Mouse (Mus musculus): ENCODE results near the gene Samd7. TPM values are rescaled to one million over a fixed set of nuclear protein-coding genes. Genes with fewer than 3 reads are reported as not detected.

The Samd7 gene
- polyA plus RNA-seq, 1 experiment from 2014 or later: not detected

DNA sequence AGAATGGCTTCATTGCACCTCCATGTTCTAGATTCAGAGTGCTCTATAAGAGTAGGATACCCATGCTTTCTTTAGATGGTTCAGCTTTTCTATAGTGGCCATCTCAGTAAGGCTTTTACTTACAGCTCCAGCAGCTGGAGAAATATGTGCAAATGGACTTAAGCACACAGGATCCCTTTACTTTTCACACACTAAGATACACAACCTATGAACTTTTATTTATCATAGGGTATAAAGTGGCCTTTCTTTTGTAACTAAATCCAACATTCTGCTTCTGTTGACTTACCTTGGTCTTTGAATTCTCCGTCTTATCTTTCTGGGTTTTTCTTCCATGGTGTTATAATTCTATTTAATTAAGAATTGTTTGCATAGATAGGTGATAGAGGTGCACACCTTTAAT is 25.5 kb downstream of the Samd7 start:
- Histone ChIP-seq H3K4me2 (no peak overlapping the region), H3K4me1 (ENCODE audit: control insufficient read depth, insufficient read depth, low read length) (no peaks in the 10 kb centered on the region), H3K27ac (ENCODE audit: low read depth, low read length) (no peak overlapping the region), H3K27me3 (ENCODE audit: control insufficient read depth, insufficient read depth, low read length) (no peaks in the 10 kb centered on the region), H3K36me3 (ENCODE audit: control insufficient read depth, insufficient read depth, low read length) (no peaks in the 10 kb centered on the region), H3K9ac (ENCODE audit: low read length) (no peak overlapping the region), H3K4me3 (ENCODE audit: low read depth, low read length) (no peak overlapping the region), H3K9me3 (ENCODE audit: control insufficient read depth, low read length) (no peaks in the 10 kb centered on the region)
- WGBS: 93% methylated on average over 1 of the region's 1 CpGs
- no peak for DNase-seq (ENCODE audit: low spot score, missing footprints)
- no peak for ATAC-seq (ENCODE audit: low FRiP score)

DNA sequence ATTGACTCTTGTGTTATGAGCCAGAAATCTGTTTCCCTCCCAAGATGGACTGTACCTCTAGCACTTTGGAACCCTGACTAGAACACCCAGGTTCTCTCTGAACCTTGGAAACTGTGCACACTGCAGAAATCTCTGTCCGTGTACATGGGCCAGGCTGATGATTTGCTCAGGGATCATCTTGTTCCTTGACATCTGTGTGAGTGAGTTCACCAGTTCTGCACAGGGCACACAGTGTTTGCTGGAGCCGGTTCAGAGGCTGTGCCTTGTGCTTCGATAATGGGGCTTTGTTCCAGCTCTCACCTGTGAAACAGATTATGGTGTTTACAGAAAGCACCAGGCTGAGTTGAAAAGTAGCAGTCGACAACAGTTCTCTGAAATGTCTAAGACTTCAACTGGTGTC is 26.5 kb downstream of the Samd7 start:
- Histone ChIP-seq H3K36me3 (ENCODE audit: control insufficient read depth, insufficient read depth, low read length) (no peaks in the 10 kb centered on the region), H3K4me1 (ENCODE audit: control insufficient read depth, insufficient read depth, low read length) (no peaks in the 10 kb centered on the region), H3K27me3 (ENCODE audit: control insufficient read depth, insufficient read depth, low read length) (no peaks in the 10 kb centered on the region), H3K4me2 (no peak overlapping the region), H3K9me3 (ENCODE audit: control insufficient read depth, low read length) (no peaks in the 10 kb centered on the region), H3K27ac (ENCODE audit: low read depth, low read length) (no peak overlapping the region), H3K4me3 (ENCODE audit: low read depth, low read length) (no peak overlapping the region), H3K9ac (ENCODE audit: low read length) (no peak overlapping the region)
- no peak for ATAC-seq (ENCODE audit: low FRiP score)
- no peak for DNase-seq (ENCODE audit: low spot score, missing footprints)
- WGBS: 74% methylated on average over 4 of the region's 4 CpGs

DNA sequence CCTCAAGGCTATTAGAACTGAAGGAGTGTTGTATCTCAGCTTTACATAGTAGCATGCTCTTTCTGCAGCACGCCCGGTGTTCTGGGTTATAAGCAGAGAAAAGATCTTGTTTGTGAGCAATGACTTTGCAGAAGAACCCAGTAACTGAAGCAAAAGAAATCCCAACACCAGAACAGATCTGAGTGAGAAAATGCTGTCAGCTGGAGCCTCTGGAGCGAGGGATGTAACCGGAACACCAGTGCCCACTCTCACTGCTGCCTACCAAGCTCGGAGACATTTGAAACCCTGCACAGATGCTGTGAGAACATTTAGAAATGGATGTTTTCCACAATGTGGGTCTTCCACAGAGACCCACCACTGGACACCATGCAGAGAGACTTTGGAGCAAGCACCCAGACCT is 28.6 kb downstream of the Samd7 start:
- Histone ChIP-seq H3K9ac (ENCODE audit: low read length) (no peak overlapping the region), H3K4me3 (ENCODE audit: low read depth, low read length) (no peak overlapping the region), H3K36me3 (ENCODE audit: control insufficient read depth, insufficient read depth, low read length) (no peaks in the 10 kb centered on the region), H3K27ac (ENCODE audit: low read depth, low read length) (no peak overlapping the region), H3K27me3 (ENCODE audit: control insufficient read depth, insufficient read depth, low read length) (no peaks in the 10 kb centered on the region), H3K9me3 (ENCODE audit: control insufficient read depth, low read length) (no peaks in the 10 kb centered on the region), H3K4me1 (ENCODE audit: control insufficient read depth, insufficient read depth, low read length) (no peaks in the 10 kb centered on the region), H3K4me2 (no peak overlapping the region)
- DNase-seq (ENCODE audit: low spot score, missing footprints) (no peak), ATAC-seq (ENCODE audit: low FRiP score) (no peak)
- 92% methylated on average over 5 of the region's 5 CpGs for WGBS

DNA sequence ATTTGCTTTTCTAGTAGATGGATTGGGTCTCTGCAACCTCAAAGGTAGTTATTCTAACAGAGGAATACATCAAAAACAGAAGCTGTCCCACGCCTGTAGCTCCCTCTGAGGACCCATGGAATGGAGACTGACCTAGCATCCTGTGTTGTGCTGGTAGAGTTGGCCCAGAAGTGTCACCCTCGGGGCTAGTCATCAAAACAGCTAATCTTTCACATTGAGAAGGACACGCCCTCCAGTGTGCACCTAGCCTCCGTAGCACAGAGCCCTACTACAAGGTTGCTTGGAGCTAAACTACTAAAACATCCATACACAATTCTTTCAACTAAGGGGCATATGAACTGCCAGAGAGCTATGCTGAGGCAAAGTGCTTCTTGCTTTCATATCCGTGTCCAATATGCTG is 31.9 kb downstream of the Samd7 start:
- DNase-seq (ENCODE audit: low spot score, missing footprints) (no peak), ATAC-seq (ENCODE audit: low FRiP score) (no peak)
- H3K36me3 ChIP-seq (ENCODE audit: control insufficient read depth, insufficient read depth, low read length): no peaks in the 10 kb centered on the region
- WGBS: 79% methylated on average over 5 of the region's 5 CpGs
- H3K4me3 ChIP-seq (ENCODE audit: low read depth, low read length): no peak overlapping the region
- no peak overlapping the region for H3K9ac ChIP-seq (ENCODE audit: low read length)
- H3K4me2 ChIP-seq: no peak overlapping the region
- no peaks in the 10 kb centered on the region for H3K27me3 ChIP-seq (ENCODE audit: control insufficient read depth, insufficient read depth, low read length)
- H3K27ac ChIP-seq (ENCODE audit: low read depth, low read length): no peak overlapping the region
- no peaks in the 10 kb centered on the region for H3K9me3 ChIP-seq (ENCODE audit: control insufficient read depth, low read length)
- H3K4me1 ChIP-seq (ENCODE audit: control insufficient read depth, insufficient read depth, low read length): no peaks in the 10 kb centered on the region

DNA sequence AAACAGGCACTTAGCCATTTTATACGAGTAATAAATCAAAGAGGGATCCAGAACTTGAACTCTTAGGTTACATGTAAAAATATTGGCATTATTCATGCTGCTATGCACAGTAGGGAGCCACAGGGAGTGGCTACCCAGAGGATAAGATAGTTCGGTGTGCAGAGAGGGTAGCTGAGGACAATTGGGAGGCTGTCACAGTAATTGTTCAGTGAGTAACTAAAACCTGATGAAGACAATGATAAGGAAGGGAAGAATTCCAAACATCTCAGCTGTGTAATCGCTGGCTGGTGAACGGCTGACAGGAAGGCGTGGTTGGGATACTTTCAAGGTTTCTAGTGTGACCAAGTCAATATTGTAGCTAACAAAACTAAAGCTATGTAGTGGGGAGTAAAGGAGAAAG is 42.4 kb downstream of the Samd7 start:
- no peaks in the 10 kb centered on the region for H3K27me3 ChIP-seq (ENCODE audit: control insufficient read depth, insufficient read depth, low read length)
- H3K36me3 ChIP-seq (ENCODE audit: control insufficient read depth, insufficient read depth, low read length): no peaks in the 10 kb centered on the region
- 23% methylated on average over 5 of the region's 5 CpGs for WGBS
- no peak overlapping the region for H3K9ac ChIP-seq (ENCODE audit: low read length)
- no peak overlapping the region for H3K4me3 ChIP-seq (ENCODE audit: low read depth, low read length)
- DNase-seq (ENCODE audit: low spot score, missing footprints) (peak; percentile 62), ATAC-seq (ENCODE audit: low FRiP score) (no peak)
- no peaks in the 10 kb centered on the region for H3K4me1 ChIP-seq (ENCODE audit: control insufficient read depth, insufficient read depth, low read length)
- H3K4me2 ChIP-seq: no peak overlapping the region
- no peak overlapping the region for H3K27ac ChIP-seq (ENCODE audit: low read depth, low read length)
- no peaks in the 10 kb centered on the region for H3K9me3 ChIP-seq (ENCODE audit: control insufficient read depth, low read length)

DNA sequence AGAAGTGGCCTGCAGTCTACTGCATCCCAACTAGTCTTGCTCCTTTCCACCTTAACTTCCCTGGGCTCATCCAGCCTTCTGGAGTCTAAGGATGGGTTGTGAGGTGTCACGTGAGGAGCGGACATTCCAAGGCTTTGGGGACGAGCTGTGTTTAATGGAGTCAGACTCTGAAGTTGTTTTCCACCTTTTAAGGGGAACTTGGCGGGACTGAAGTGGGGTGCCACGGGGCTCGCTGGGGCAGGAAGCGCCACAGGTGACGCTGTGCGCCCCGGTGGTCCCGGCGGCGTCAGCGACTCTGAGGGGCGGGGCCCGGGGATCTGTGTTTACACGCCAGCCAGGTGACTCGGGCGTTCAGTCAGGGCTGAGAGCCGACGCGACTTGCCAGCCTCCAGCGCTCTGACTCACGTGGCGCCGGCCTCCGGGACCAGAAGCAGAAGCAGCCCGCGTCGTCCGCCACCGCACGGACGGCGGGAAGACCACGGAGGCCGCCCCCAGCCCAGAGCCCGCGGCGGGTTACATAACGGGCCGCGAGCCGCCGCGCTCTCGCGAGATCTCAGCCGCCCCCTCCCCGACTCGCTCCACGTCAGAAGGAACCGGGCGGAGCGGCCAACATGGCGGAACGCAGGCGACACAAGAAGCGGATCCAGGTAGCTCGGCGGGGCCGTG is 46.8 kb downstream of the Samd7 start, which contains the start of gene Sec62:
TSS of gene Sec62 (plus strand) at position 139 of the 666 bp plus-strand sequence.
- WGBS: 0% methylated on average over 60 of the region's 62 CpGs
- H3K9me3 ChIP-seq (ENCODE audit: control insufficient read depth, low read length): no peaks in the 10 kb centered on the region

DNA sequence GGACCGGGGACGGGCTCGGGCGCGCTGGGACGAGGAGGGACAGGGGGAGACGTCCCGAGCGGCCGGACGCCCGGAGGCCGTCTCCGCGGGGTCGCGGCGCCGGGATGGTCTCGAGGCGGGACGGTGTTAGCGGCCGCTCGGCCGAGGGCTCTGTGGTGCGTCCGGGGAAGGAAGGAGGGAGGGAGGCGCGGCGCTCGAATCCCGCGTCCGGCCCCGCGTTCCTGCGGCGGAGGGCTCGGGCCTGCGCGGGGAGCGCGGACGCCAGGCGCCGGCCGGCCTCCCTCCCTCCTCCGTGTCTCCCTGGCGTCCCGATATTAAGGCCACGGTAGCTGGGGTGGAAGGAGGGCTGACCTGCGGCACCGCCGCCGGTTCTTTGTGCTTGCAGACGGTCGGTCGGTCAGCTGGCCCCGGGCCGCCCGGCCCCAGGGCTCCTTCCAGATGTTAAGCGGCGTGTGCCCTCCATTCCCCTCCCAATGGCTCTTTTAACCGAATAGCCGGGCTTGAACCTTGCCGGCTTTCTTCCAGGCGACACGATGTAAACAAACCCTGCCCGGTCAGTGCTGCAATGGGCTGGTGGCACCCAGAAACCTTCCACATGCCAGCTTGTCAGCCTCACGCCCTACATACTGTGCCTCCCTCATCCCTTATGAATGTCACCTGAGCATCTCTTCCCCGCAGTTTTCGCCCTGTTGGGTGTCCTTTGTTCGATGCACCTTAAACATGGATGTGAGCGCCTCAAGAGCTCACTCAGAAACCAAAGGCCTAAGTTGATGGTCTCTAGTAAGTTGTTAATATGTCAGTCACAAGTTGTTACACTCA is 47.5 kb downstream of the Samd7 start:
- H3K36me3 ChIP-seq (ENCODE audit: control insufficient read depth, insufficient read depth, low read length): no peaks in the 10 kb centered on the region
- H3K4me3 ChIP-seq (ENCODE audit: low read depth, low read length): peak overlapping the region; percentile 98
- DNase-seq (ENCODE audit: low spot score, missing footprints) (peak; percentile 96), ATAC-seq (ENCODE audit: low FRiP score) (peak; percentile 86)
- no peaks in the 10 kb centered on the region for H3K9me3 ChIP-seq (ENCODE audit: control insufficient read depth, low read length)
- H3K9ac ChIP-seq (ENCODE audit: low read length): peak overlapping the region; percentile 99
- H3K4me1 ChIP-seq (ENCODE audit: control insufficient read depth, insufficient read depth, low read length): peaks cover 5% of the 10 kb centered on the region
- H3K27me3 ChIP-seq (ENCODE audit: control insufficient read depth, insufficient read depth, low read length): no peaks in the 10 kb centered on the region
- peak overlapping the region; percentile 78 for H3K27ac ChIP-seq (ENCODE audit: low read depth, low read length)
- H3K4me2 ChIP-seq: peak overlapping the region; percentile 60
- WGBS: under 1% methylated on average over 58 of the region's 75 CpGs

More for the DNA sequence above, 46.8 kb downstream of the Samd7 start, which contains the start of gene Sec62:
- Histone ChIP-seq H3K4me1 (ENCODE audit: control insufficient read depth, insufficient read depth, low read length) (peaks cover 5% of the 10 kb centered on the region), H3K27ac (ENCODE audit: low read depth, low read length) (peak within 1 kb of the TSS; percentile 78), H3K4me3 (ENCODE audit: low read depth, low read length) (peak within 1 kb of the TSS; percentile 98), H3K27me3 (ENCODE audit: control insufficient read depth, insufficient read depth, low read length) (no peaks in the 10 kb centered on the region), H3K9ac (ENCODE audit: low read length) (peak within 1 kb of the TSS; percentile 99), H3K36me3 (ENCODE audit: control insufficient read depth, insufficient read depth, low read length) (no peaks in the 10 kb centered on the region), H3K4me2 (peak within 1 kb of the TSS; percentile 60)
- ATAC-seq (ENCODE audit: low FRiP score) (peak; percentile 99), DNase-seq (ENCODE audit: low spot score, missing footprints) (peak; percentile 99)

DNA sequence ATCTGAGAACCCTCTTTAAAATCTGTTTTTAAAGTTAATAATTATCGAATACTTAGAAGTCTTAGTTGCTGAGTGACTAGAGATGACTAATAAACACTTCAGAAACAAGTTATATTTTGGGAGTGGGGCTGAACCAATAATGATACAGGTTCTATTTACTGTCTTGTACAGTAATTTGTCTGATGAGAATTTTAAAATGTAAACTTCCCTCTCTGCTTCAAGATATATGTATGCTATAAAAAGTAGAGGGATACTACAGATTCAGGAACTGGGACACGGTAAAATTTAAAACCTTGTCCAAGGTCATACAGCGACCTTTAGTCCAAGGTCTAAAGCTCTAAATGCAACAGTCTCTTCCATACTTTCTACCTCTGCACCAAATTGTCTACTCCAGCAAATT is 56.1 kb downstream of the Samd7 start:
- WGBS: 98% methylated on average over 3 of the region's 3 CpGs
- no peaks in the 10 kb centered on the region for H3K27me3 ChIP-seq (ENCODE audit: control insufficient read depth, insufficient read depth, low read length)
- H3K4me3 ChIP-seq (ENCODE audit: low read depth, low read length): no peak overlapping the region
- peaks cover 10% of the 10 kb centered on the region; the same call in 1 of the 2 replicates for H3K36me3 ChIP-seq (ENCODE audit: control insufficient read depth, insufficient read depth, low read length)
- no peak for ATAC-seq (ENCODE audit: low FRiP score)
- DNase-seq (ENCODE audit: low spot score, missing footprints): no peak
- no peak overlapping the region for H3K4me2 ChIP-seq
- no peaks in the 10 kb centered on the region for H3K4me1 ChIP-seq (ENCODE audit: control insufficient read depth, insufficient read depth, low read length)
- H3K27ac ChIP-seq (ENCODE audit: low read depth, low read length): no peak overlapping the region
- H3K9ac ChIP-seq (ENCODE audit: low read length): no peak overlapping the region
- no peaks in the 10 kb centered on the region for H3K9me3 ChIP-seq (ENCODE audit: control insufficient read depth, low read length)

DNA sequence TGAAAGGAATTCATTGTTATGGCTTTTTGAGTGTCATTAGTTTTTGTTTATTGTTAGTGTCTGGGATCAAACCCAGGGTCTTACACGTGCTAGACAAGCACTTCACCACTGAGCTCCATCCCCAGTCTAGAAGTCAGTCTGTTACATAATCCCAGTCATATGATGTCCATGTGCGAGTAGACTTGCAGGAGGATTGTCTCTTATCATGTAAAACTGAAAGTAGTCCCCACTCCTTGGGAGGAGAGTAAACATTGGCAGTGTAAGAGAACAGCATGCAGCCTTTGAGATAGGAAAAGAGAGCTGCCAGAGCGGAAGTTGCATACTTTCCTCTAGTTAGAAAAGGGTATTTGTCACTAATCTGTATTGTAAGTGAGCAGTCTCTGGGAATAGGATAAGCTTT is 66.8 kb downstream of the Samd7 start:
- H3K4me2 ChIP-seq: no peak overlapping the region
- H3K27ac ChIP-seq (ENCODE audit: low read depth, low read length): no peak overlapping the region
- 77% methylated on average over 3 of the region's 3 CpGs for WGBS
- ATAC-seq (ENCODE audit: low FRiP score) (no peak), DNase-seq (ENCODE audit: low spot score, missing footprints) (no peak)
- no peaks in the 10 kb centered on the region for H3K9me3 ChIP-seq (ENCODE audit: control insufficient read depth, low read length)
- H3K9ac ChIP-seq (ENCODE audit: low read length): no peak overlapping the region
- H3K4me1 ChIP-seq (ENCODE audit: control insufficient read depth, insufficient read depth, low read length): no peaks in the 10 kb centered on the region
- H3K4me3 ChIP-seq (ENCODE audit: low read depth, low read length): no peak overlapping the region
- H3K36me3 ChIP-seq (ENCODE audit: control insufficient read depth, insufficient read depth, low read length): peaks cover 12% of the 10 kb centered on the region; the same call in 1 of the 2 replicates
- no peaks in the 10 kb centered on the region for H3K27me3 ChIP-seq (ENCODE audit: control insufficient read depth, insufficient read depth, low read length)
